Mouse (Mus musculus) forebrain, embryonic 12.5 days (tissue): ENCODE measurements around the gene Faf2. TPM values are rescaled to one million over a fixed set of nuclear protein-coding genes. Genes with fewer than 3 reads are reported as not detected.
A peak's percentile ranks its signal among the peaks of the same experiment; 100 is the strongest.
"Not testable (repeated sequence)": the region's sequence is repeated elsewhere in the genome, so short reads cannot be mapped to it uniquely, and the experiment has no call there.

ENCODE experiments used
- ATAC-seq: fragments of 200-750 bp; cut with Nextera tagmentation; 2 replicates; pipeline ENCODE4 v1.8.0; 2017; ENCODE audit warnings: moderate TSS enrichment; ENCODE audit not compliant: low FRiP score
- H3K27ac ChIP-seq: fragments of 300-500 bp; sonication (generic); 2 replicates; pipeline ENCODE4 v1.5.1; 2016; ENCODE audit warnings: mild to moderate bottlenecking
- H3K27me3 ChIP-seq: fragments of 300-500 bp; sonication (generic); 2 replicates; pipeline ENCODE4 v1.6.1; 2016; ENCODE audit warnings: mild to moderate bottlenecking
- H3K36me3 ChIP-seq: fragments of 300-500 bp; sonication (generic); replicated peaks from 2 replicates; pipeline ENCODE4 v1.6.1; 2016; ENCODE audit warnings: mild to moderate bottlenecking
- H3K4me1 ChIP-seq: fragments of 300-500 bp; sonication (generic); 2 replicates; pipeline ENCODE4 v1.6.1; 2016
- H3K4me2 ChIP-seq: fragments of 300-500 bp; sonication (generic); 2 replicates; pipeline ENCODE4 v1.6.1; 2016; ENCODE audit warnings: mild to moderate bottlenecking, moderate library complexity
- H3K4me3 ChIP-seq: fragments of 300-500 bp; sonication (generic); replicated peaks from 2 replicates; pipeline ENCODE4 v1.5.1; 2016; ENCODE audit warnings: mild to moderate bottlenecking
- H3K9ac ChIP-seq: fragments of 300-500 bp; sonication (generic); 2 replicates; pipeline ENCODE4 v1.6.1; 2016; ENCODE audit warnings: mild to moderate bottlenecking
- H3K9me3 ChIP-seq: fragments of 300-500 bp; sonication (generic); 2 replicates; pipeline ENCODE4 v1.6.1; 2016
- WGBS: fragments of 180-500 bp; shearing (Covaris S2); methylation state at CpG from one replicate; pipeline ENCODE4 v1.1.7; 2016; 5-methylcytosine and 5-hydroxymethylcytosine counted together
- polyA plus RNA-seq: library from polyadenylated mRNA; unstranded; fragments of >200 nt; fragmentation: Nextera tagmentation; extraction: Ambion mirVana; gene quantifications from 2 replicates; pipeline ENCODE4 v1.2.1, GENCODE M21; 2016

Faf2 gene
- polyA plus RNA-seq, 1 experiment from 2014 or later = 76.7 TPM

- 77% methylated on average over 3 of the region's 3 CpGs for WGBS
Measured at GRCm38 (mm10) chr13:54608002-54608401, 13.6 kb upstream of the Faf2 start.

GRCm38 (mm10) chr13:54608666-54609065 is 12.9 kb upstream of the Faf2 start:
- no peak overlapping the region for H3K9ac ChIP-seq
- no peak for ATAC-seq
- H3K27ac ChIP-seq = no peak overlapping the region
- no peaks in the 10 kb centered on the region for H3K9me3 ChIP-seq
- peaks cover 64% of the 10 kb centered on the region for H3K27me3 ChIP-seq
- H3K4me1 ChIP-seq = peaks cover 29% of the 10 kb centered on the region
- H3K36me3 ChIP-seq = no peaks in the 10 kb centered on the region
- 8% methylated on average over 8 of the region's 8 CpGs for WGBS
- peak overlapping the region; percentile 21; the same call in 1 of the 2 replicates for H3K4me2 ChIP-seq
- no peak overlapping the region for H3K4me3 ChIP-seq

More at GRCm38 (mm10) chr13:54608002-54608401, 13.6 kb upstream of the Faf2 start:
- H3K36me3 ChIP-seq = no peaks in the 10 kb centered on the region
- H3K4me2 ChIP-seq = no peak overlapping the region
- no peaks in the 10 kb centered on the region for H3K9me3 ChIP-seq
- no peak overlapping the region for H3K4me3 ChIP-seq
- H3K27me3 ChIP-seq = peaks cover 68% of the 10 kb centered on the region
- ATAC-seq = no peak
- no peak overlapping the region for H3K27ac ChIP-seq
- H3K9ac ChIP-seq = no peak overlapping the region
- H3K4me1 ChIP-seq = peaks cover 34% of the 10 kb centered on the region

- Histone ChIP-seq H3K27ac (no peak overlapping the region), H3K27me3 (peaks cover 64% of the 10 kb centered on the region), H3K9me3 (no peaks in the 10 kb centered on the region), H3K36me3 (no peaks in the 10 kb centered on the region), H3K9ac (no peak overlapping the region), H3K4me1 (peaks cover 24% of the 10 kb centered on the region), H3K4me3 (no peak overlapping the region), H3K4me2 (no peak overlapping the region)
- no peak for ATAC-seq
- WGBS = 14% methylated on average over 1 of the region's 1 CpGs
Measured at GRCm38 (mm10) chr13:54609301-54609700, 12.3 kb upstream of the Faf2 start.

- Histone ChIP-seq H3K4me1 (peaks cover 22% of the 10 kb centered on the region), H3K4me3 (peak overlapping the region; percentile 63), H3K27me3 (peaks cover 57% of the 10 kb centered on the region), H3K36me3 (no peaks in the 10 kb centered on the region), H3K9ac (peak overlapping the region; percentile 64), H3K9me3 (no peaks in the 10 kb centered on the region), H3K4me2 (peak overlapping the region; percentile 87), H3K27ac (peak overlapping the region; percentile 53; the same call in 1 of the 2 replicates)
- peak; percentile 45; the same call in 1 of the 2 replicates for ATAC-seq
- 7% methylated on average over 13 of the region's 13 CpGs for WGBS
Measured at GRCm38 (mm10) chr13:54610613-54610971, 11.0 kb upstream of the Faf2 start.

- H3K27ac ChIP-seq = peak within 1 kb of the TSS; percentile 53; the same call in 1 of the 2 replicates
- H3K27me3 ChIP-seq = peaks cover 52% of the 10 kb centered on the region
- peak within 1 kb of the TSS; percentile 63 for H3K4me3 ChIP-seq
- H3K9ac ChIP-seq = peak within 1 kb of the TSS; percentile 64
- no peaks in the 10 kb centered on the region for H3K9me3 ChIP-seq
- peak within 1 kb of the TSS; percentile 87 for H3K4me2 ChIP-seq
- peaks cover 22% of the 10 kb centered on the region for H3K4me1 ChIP-seq
- peak; percentile 79 for ATAC-seq
- WGBS = under 1% methylated on average over 62 of the region's 66 CpGs
- no peaks in the 10 kb centered on the region for H3K36me3 ChIP-seq
Measured at GRCm38 (mm10) chr13:54610972-54611754, 10.4 kb upstream of the Faf2 start, which contains the start of gene Cltb. TSS of gene Cltb (minus strand) at chr13:54611344.

- Histone ChIP-seq H3K4me1 (peaks cover 22% of the 10 kb centered on the region), H3K27me3 (peaks cover 35% of the 10 kb centered on the region)
- H3K9me3 ChIP-seq, H3K36me3 ChIP-seq, ATAC-seq, H3K4me2 ChIP-seq, H3K27ac ChIP-seq, H3K9ac ChIP-seq, H3K4me3 ChIP-seq: not testable (repeated sequence)
- 80% methylated on average over 8 of the region's 8 CpGs for WGBS
Measured at GRCm38 (mm10) chr13:54613141-54613540, 8.4 kb upstream of the Faf2 start.

- Histone ChIP-seq H3K4me1 (peaks cover 7% of the 10 kb centered on the region), H3K9me3 (no peaks in the 10 kb centered on the region), H3K36me3 (no peaks in the 10 kb centered on the region), H3K4me2 (no peak overlapping the region), H3K9ac (no peak overlapping the region), H3K4me3 (no peak overlapping the region), H3K27ac (no peak overlapping the region), H3K27me3 (peaks cover 17% of the 10 kb centered on the region; the same call in 1 of the 2 replicates)
- 85% methylated on average over 8 of the region's 8 CpGs for WGBS
- no peak for ATAC-seq
Measured at GRCm38 (mm10) chr13:54616307-54616706, 5.3 kb upstream of the Faf2 start.

- no peak overlapping the region for H3K9ac ChIP-seq
- H3K4me3 ChIP-seq = no peak overlapping the region
- H3K27ac ChIP-seq = no peak overlapping the region
- no peak for ATAC-seq
- H3K4me2 ChIP-seq = no peak overlapping the region
- H3K36me3 ChIP-seq = no peaks in the 10 kb centered on the region
- no peaks in the 10 kb centered on the region for H3K9me3 ChIP-seq
- 0 out of 2 replicates have a peak, but pooled peaks cover 4% of the 10 kb centered on the region for H3K4me1 ChIP-seq
- 76% methylated on average over 6 of the region's 6 CpGs for WGBS
- H3K27me3 ChIP-seq = peaks cover 14% of the 10 kb centered on the region; the same call in 1 of the 2 replicates
Measured at GRCm38 (mm10) chr13:54616998-54617397, 4.6 kb upstream of the Faf2 start.

GRCm38 (mm10) chr13:54621960-54622521 is 457 bp downstream of the Faf2 start:
- Histone ChIP-seq H3K9me3 (no peaks in the 10 kb centered on the region), H3K9ac (peak overlapping the region; percentile 89), H3K36me3 (no peaks in the 10 kb centered on the region), H3K4me3 (peak overlapping the region; percentile 84), H3K4me2 (peak overlapping the region; percentile 95), H3K27ac (peak overlapping the region; percentile 57), H3K27me3 (peaks cover 14% of the 10 kb centered on the region; the same call in 1 of the 2 replicates), H3K4me1 (peaks cover 22% of the 10 kb centered on the region)
- WGBS = 2% methylated on average over 27 of the region's 27 CpGs
- peak; percentile 65 for ATAC-seq

- H3K4me3 ChIP-seq = no peak overlapping the region
- peaks cover 19% of the 10 kb centered on the region for H3K36me3 ChIP-seq
- H3K4me1 ChIP-seq = 0 out of 2 replicates have a peak, but pooled peaks cover 5% of the 10 kb centered on the region
- no peak for ATAC-seq
- H3K27me3 ChIP-seq = no peaks in the 10 kb centered on the region
- H3K9me3 ChIP-seq = no peaks in the 10 kb centered on the region
- 94% methylated on average over 4 of the region's 4 CpGs for WGBS
- H3K4me2 ChIP-seq = no peak overlapping the region
- no peak overlapping the region for H3K9ac ChIP-seq
- H3K27ac ChIP-seq = no peak overlapping the region
Measured at GRCm38 (mm10) chr13:54629128-54629527, 7.5 kb downstream of the Faf2 start.

- ATAC-seq = no peak
- H3K4me2 ChIP-seq = no peak overlapping the region
- H3K36me3 ChIP-seq = peaks cover 23% of the 10 kb centered on the region
- 73% methylated on average over 3 of the region's 3 CpGs for WGBS
- H3K27ac ChIP-seq = no peak overlapping the region
- H3K27me3 ChIP-seq = no peaks in the 10 kb centered on the region
- no peaks in the 10 kb centered on the region for H3K9me3 ChIP-seq
- H3K4me1 ChIP-seq = no peaks in the 10 kb centered on the region
- no peak overlapping the region for H3K9ac ChIP-seq
- H3K4me3 ChIP-seq = no peak overlapping the region
Measured at GRCm38 (mm10) chr13:54632731-54633277, 11.2 kb downstream of the Faf2 start.

GRCm38 (mm10) chr13:54635011-54635410 is 13.4 kb downstream of the Faf2 start:
- H3K27ac ChIP-seq = no peak overlapping the region
- H3K4me3 ChIP-seq = no peak overlapping the region
- H3K36me3 ChIP-seq = peaks cover 34% of the 10 kb centered on the region
- H3K4me1 ChIP-seq = no peaks in the 10 kb centered on the region
- H3K9me3 ChIP-seq = no peaks in the 10 kb centered on the region
- no peak for ATAC-seq
- WGBS = 92% methylated on average over 3 of the region's 3 CpGs
- no peak overlapping the region for H3K9ac ChIP-seq
- no peaks in the 10 kb centered on the region for H3K27me3 ChIP-seq
- H3K4me2 ChIP-seq = no peak overlapping the region
